Mouse (Mus musculus) ES-Bruce4 (cell line): ENCODE measurements around the gene Tnrc6c.

Source experiments
- CTCF ChIP-seq: IDR thresholded peaks from one replicate; pipeline ENCODE4 v1.8.1; 2011; ENCODE audit warnings: low read depth, low read length
- EP300 ChIP-seq: IDR thresholded peaks from 2 replicates; pipeline ENCODE4 v1.6.1; 2011; ENCODE audit warnings: low read depth, low read length; ENCODE audit not compliant: insufficient read depth
- POLR2A ChIP-seq: IDR thresholded peaks from one replicate; pipeline ENCODE4 v1.8.1; 2011; ENCODE audit warnings: low read length; ENCODE audit not compliant: insufficient read depth

DNA sequence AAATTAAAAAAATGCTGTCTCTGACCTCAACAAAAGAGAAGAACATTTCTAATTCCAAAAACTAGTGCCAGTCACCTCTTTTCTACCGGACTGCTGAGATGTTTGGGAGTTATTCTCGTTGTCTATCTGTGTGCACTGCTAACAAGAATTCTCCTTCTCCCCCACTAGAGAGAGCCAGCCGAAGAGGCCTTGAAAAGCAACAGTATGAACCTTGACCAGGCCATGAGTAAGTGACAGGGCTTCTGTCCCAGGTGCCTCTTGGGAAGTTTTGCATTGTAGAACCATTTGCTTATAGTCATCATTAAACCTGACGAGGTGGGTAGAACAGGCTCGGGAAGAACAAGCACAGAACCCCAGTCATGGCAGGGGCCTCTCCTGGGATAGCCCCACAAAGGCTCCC, 84.0 kb downstream of the Tnrc6c start:
- no peak for TF ChIP-seq POLR2A
- TF ChIP-seq CTCF: no peak
- no peak for TF ChIP-seq EP300
